Mouse (Mus musculus) R1 (cell line): Measurements from ENCODE around the gene Ppp4c.

Experiments used
- DNase-seq: peaks from one replicate; pipeline ENCODE4 v3.0.0-alpha.2; 2018; ENCODE audit warnings: low read depth, low spot score

Ppp4c gene

GRCm38 (mm10) chr7:126802134-126802889 lies 10.0 kb upstream of the Ppp4c start:
- DNase-seq = no peak

GRCm38 (mm10) chr7:126801057-126801422 lies 8.7 kb upstream of the Ppp4c start:
- DNase-seq = no peak

- no peak for DNase-seq
Measured at GRCm38 (mm10) chr7:126800269-126801056, 8.2 kb upstream of the Ppp4c start.

GRCm38 (mm10) chr7:126799468-126800268 lies 7.4 kb upstream of the Ppp4c start:
- DNase-seq = peak; percentile 96

GRCm38 (mm10) chr7:126799050-126799467 lies 6.8 kb upstream of the Ppp4c start:
- peak; percentile 99 for DNase-seq

- DNase-seq = peak; percentile 53
Measured at GRCm38 (mm10) chr7:126798127-126799049, 6.1 kb upstream of the Ppp4c start.

- peak; percentile 52 for DNase-seq
Measured at GRCm38 (mm10) chr7:126797411-126798126, 5.3 kb upstream of the Ppp4c start, which contains the start of gene Fam57b. Gene Fam57b, plus strand, starts transcription at chr7:126797668.

- no peak for DNase-seq
Measured at GRCm38 (mm10) chr7:126796350-126796932, 4.1 kb upstream of the Ppp4c start.

- DNase-seq = no peak
Measured at GRCm38 (mm10) chr7:126795387-126796317, 3.4 kb upstream of the Ppp4c start.

GRCm38 (mm10) chr7:126794271-126794605 lies 1.9 kb upstream of the Ppp4c start:
- DNase-seq = no peak

- DNase-seq = no peak
Measured at GRCm38 (mm10) chr7:126793456-126794270, 1.4 kb upstream of the Ppp4c start.

GRCm38 (mm10) chr7:126792721-126793443 lies 586 bp upstream of the Ppp4c start:
- no peak for DNase-seq

- DNase-seq = no peak
Measured at GRCm38 (mm10) chr7:126789141-126789540, 3.2 kb downstream of the Ppp4c start.

GRCm38 (mm10) chr7:126786142-126786541 lies 6.2 kb downstream of the Ppp4c start:
- DNase-seq = no peak

- DNase-seq = peak; percentile 25
Measured at GRCm38 (mm10) chr7:126785056-126785455, 7.2 kb downstream of the Ppp4c start.

GRCm38 (mm10) chr7:126784469-126784868 lies 7.8 kb downstream of the Ppp4c start:
- no peak for DNase-seq

GRCm38 (mm10) chr7:126782693-126783092 lies 9.6 kb downstream of the Ppp4c start:
- DNase-seq = no peak
